Comparison of ENCODE assay signal across 8 mouse cellular contexts in the genomic region with DNA sequence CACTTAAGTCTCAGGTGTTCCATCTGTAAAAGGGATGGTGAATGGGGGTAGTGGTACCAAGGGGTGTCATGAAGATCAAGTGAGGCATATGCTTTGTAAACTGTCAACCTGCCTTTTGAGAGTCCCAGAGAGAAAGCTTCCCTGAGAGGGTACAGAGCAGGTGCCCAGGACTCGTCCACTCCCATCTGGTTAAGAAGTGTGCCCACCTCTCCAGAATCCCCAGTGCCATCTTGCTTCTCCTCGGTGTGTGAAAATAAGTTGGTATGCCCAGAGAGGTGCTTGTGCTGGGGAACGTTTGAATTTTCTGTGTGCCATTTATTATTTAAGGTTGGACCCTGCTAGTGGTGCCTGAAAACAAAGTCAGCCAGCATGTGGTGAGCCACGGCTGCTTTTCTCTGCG. TPM values are rescaled to one million over a fixed set of nuclear protein-coding genes. Genes with fewer than 3 reads are reported as not detected.
A peak's percentile ranks its signal among the peaks of the same experiment; 100 is the strongest.
DNase-seq lines count a peak whose midpoint lies in the region; ATAC-seq and TF ChIP-seq lines count a peak whose summit lies in the region.

No protein-coding gene starts in this region.

- H3K27ac ChIP-seq in heart, adult 2 months: peak overlapping the region; percentile 92
- H3K27ac ChIP-seq in bone marrow macrophage, adult 2 months (ENCODE audit: insufficient read depth, low read depth, low read length): no peak overlapping the region
- H3K27ac ChIP-seq in liver, embryonic 16.5 days (ENCODE audit: low read length): no peak overlapping the region

- peaks cover 3% of the 10 kb centered on the region; the same call in 1 of the 2 replicates for H3K79me2 ChIP-seq in heart, adult 2 months (replicated peaks; ENCODE audit: control insufficient read depth, insufficient read depth, low read length)

- peaks cover 38% of the 10 kb centered on the region for H3K4me1 ChIP-seq in heart, adult 2 months (ENCODE audit: control insufficient read depth, insufficient read depth, low read length)
- H3K4me1 ChIP-seq in bone marrow macrophage, adult 2 months (ENCODE audit: control insufficient read depth, insufficient read depth, low read length): peaks cover 57% of the 10 kb centered on the region
- peaks cover 40% of the 10 kb centered on the region for H3K4me1 ChIP-seq in liver, embryonic 16.5 days (ENCODE audit: control insufficient read depth, low read depth, low read length)

- H3K36me3 ChIP-seq in heart, adult 2 months (ENCODE audit: control insufficient read depth, insufficient read depth, low read length): peaks cover 6% of the 10 kb centered on the region
- H3K36me3 ChIP-seq in liver, embryonic 16.5 days (ENCODE audit: control insufficient read depth, insufficient read depth): no peaks in the 10 kb centered on the region

- WGBS in heart, adult 2 months: 55% methylated on average over 5 of the region's 5 CpGs
- WGBS in liver, embryonic 16.5 days (ENCODE audit: insufficient replicate concordance): 60% methylated on average over 5 of the region's 5 CpGs

- H3K4me3 ChIP-seq in heart, adult 2 months: peak overlapping the region; percentile 78
- H3K4me3 ChIP-seq in bone marrow macrophage, adult 2 months (ENCODE audit: insufficient read depth, low read length): peak overlapping the region; percentile 84
- H3K4me3 ChIP-seq in liver, embryonic 16.5 days (ENCODE audit: low read depth, low read length): no peak overlapping the region; the same call in 1 of the 2 replicates

- H3K9me3 ChIP-seq in liver, embryonic 16.5 days (replicated peaks; ENCODE audit: control insufficient read depth, low read length): no peaks in the 10 kb centered on the region

- H3K27me3 ChIP-seq in heart, adult 2 months (ENCODE audit: control insufficient read depth, insufficient read depth, low read length): no peaks in the 10 kb centered on the region
- no peaks in the 10 kb centered on the region; the same call in 1 of the 2 replicates for H3K27me3 ChIP-seq in liver, embryonic 16.5 days (ENCODE audit: control insufficient read depth, insufficient read depth, low read depth, low read length)

- intact Hi-C loops in heart, adult 2 months (cut with DNase I): loop anchor here (5.0 kb wide), 1 partner anchor 355 kb away; the partner anchor contains the start of gene Soga1

- ATAC-seq in liver, embryonic 16.5 days (ENCODE audit: low read depth): no peak
- no peak for ATAC-seq in megakaryocyte-erythroid progenitor cell, adult 5-6 weeks (replicated peaks; ENCODE audit: low FRiP score, low TSS enrichment, poor library complexity, severe bottlenecking)

- DNase-seq in heart, adult 2 months: no peak
- DNase-seq in heart, adult 18-20 months: no peak
- DNase-seq in heart, postnatal 4 days: peak; percentile 4
- DNase-seq in yolk sac, embryonic 10.5 days (ENCODE audit: low spot score): no peak
- no peak for DNase-seq in frontal cortex, postnatal 14 days (ENCODE audit: low spot score in 2 of 2)

- no peak overlapping the region for H3K9ac ChIP-seq in heart, adult 2 months (ENCODE audit: low read depth, low read length)
- H3K9ac ChIP-seq in liver, embryonic 16.5 days (ENCODE audit: low read depth, low read length): no peak overlapping the region

- no peak for TF ChIP-seq POLR2A in heart, adult 2 months (IDR thresholded peaks at IDR 0.05; ENCODE audit: insufficient read depth, low read depth, low read length)
- TF ChIP-seq POLR2A in bone marrow macrophage, adult 2 months (IDR thresholded peaks at IDR 0.05; ENCODE audit: borderline replicate concordance, low read depth, low read length): no peak

- no peak for TF ChIP-seq CTCF in heart, adult 2 months (IDR thresholded peaks at IDR 0.05)
- TF ChIP-seq CTCF in bone marrow macrophage, adult 2 months (IDR thresholded peaks at IDR 0.05; ENCODE audit: low read depth, low read length): no peak

- H3K4me2 ChIP-seq in liver, embryonic 16.5 days (ENCODE audit: low read depth, low read length): peak overlapping the region; percentile 89

- TF ChIP-seq EP300 in heart, adult 2 months (IDR thresholded peaks at IDR 0.05; ENCODE audit: insufficient read depth, low read depth, low read length): no peak

RNA-seq across cellular contexts. Expression of gene Myl9, which starts 52.5 kb away (rescaled TPM):
- 100 to 1,000 TPM in 1 of 2 experiments, 10 to 100 TPM in 1; 86.6 to 107 TPM for total RNA-seq in heart, adult 2 months (2021)
- 176 and 204 TPM in 2 replicates for polyA plus RNA-seq in heart, adult 2 months (2012; rRNA removed)
- total RNA-seq in heart, adult 18-20 months (2021): 10 to 100 TPM; 70.9 to 74.6 TPM
- polyA plus RNA-seq in bone marrow macrophage, adult 2 months (2012; ENCODE audit: insufficient read depth, insufficient read length, missing spikeins): 5.1 and 7.6 TPM in 2 replicates
- total RNA-seq in heart, postnatal 4 days (2021): 1,000 to 10,000 TPM; 1,178 to 1,267 TPM
- polyA plus RNA-seq in liver, embryonic 16.5 days (2015; fragmentation: Nextera tagmentation; extraction: Ambion mirVana): 43.0 and 56.1 TPM in 2 replicates
- total RNA-seq in megakaryocyte-erythroid progenitor cell, adult 5-6 weeks (2014; fragmentation: Nextera tagmentation): not detected in 2 replicates
- not detected in 2 replicates for total RNA-seq in megakaryocyte-erythroid progenitor cell, adult 5-6 weeks (2017)

Comparison
In these comparisons a context has a peak if more than half of its experiments do, and no peak if none do; other contexts are left out.
1. RNA of gene Myl9, which starts 52.5 kb away (total RNA-seq): 1,178 to 1,267 TPM in heart, postnatal 4 days, 86.6 to 107 TPM in heart, adult 2 months and 70.9 to 74.6 TPM in heart, adult 18-20 months; not detected in megakaryocyte-erythroid progenitor cell, adult 5-6 weeks; every median in the first group is over 10 times any median in the second.